Mouse (Mus musculus) layer of hippocampus, adult 2 months (tissue): ENCODE data around the gene Prss2. TPM values are rescaled to one million over a fixed set of nuclear protein-coding genes. Genes with fewer than 3 reads are reported as not detected.

Experiments
- DNase-seq, 2 experiments: peaks; one replicate each; pipeline ENCODE4 v3.0.0; 2022; ENCODE audit warnings: low spot score in 2 of 2
- H3K27ac ChIP-seq: fragments of 200-600 bp; 2 replicates; pipeline ENCODE4 v1.8.1; 2022
- H3K4me3 ChIP-seq: fragments of 200-600 bp; 2 replicates; pipeline ENCODE4 v1.8.1; 2022; ENCODE audit warnings: mild to moderate bottlenecking
- CTCF ChIP-seq: fragments of 200-600 bp; conservative IDR thresholded peaks from 2 replicates; pipeline ENCODE4 v1.8.1; 2022; ENCODE audit warnings: antibody characterized with exemption, mild to moderate bottlenecking, moderate library complexity
- total RNA-seq, 2 experiments: library from RNA; stranded (reverse); gene quantifications; 2 replicates each; pipeline ENCODE4 v1.2.3; 2021

Prss2 gene
- total RNA-seq, 2 experiments from 2014 or later: not detected

DNA sequence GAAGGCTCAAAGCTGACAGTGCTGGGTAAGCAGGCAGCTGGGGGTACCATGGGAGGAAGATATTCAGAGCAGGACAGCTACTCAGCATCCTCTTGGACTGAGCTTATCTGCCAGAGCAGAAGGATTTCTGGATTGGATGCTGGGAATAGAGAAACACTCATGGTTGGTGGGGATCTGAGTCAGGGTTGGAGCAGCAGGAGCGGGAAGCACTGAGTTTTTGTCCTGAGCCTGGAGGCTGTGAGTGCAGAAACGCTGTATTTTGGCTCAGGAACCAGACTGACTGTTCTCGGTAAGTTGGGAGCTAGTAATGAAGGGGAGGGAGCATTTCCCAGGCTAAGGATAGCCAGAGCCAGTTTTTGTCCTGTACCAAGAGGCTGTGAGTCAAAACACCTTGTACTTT, 21.4 kb downstream of the Prss2 start:
- Histone ChIP-seq H3K4me3 (peak overlapping the region; percentile 41), H3K27ac (no peak overlapping the region)
- no peak for TF ChIP-seq CTCF
- no peak for DNase-seq

DNA sequence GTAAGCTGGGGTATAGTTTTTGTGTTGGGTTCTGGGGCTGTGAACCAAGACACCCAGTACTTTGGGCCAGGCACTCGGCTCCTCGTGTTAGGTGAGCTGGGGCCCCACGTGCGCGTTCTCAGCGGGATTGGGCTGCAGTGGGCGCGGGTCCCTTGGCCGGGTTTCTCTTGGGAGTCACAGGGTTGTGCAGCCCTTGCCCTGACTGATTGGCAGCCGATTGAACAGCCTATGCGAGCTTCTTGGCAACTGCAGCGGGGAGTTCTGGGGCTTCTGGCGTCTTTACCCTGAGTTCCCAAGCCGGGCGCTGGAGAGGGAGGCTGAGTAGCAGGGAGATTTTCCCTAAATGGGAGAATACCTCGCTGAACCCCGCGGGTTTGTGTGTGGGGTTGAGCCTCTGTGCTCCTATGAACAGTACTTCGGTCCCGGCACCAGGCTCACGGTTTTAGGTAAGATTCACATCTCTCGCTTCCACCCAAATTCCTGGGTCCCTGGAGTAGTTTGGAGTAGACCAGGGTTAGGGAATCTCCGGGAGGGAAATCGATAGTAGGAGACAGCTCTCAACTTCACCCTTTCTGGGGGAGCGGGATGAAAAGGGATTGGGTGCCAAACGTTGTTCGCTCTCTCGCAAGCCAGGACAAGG, 21.9 kb downstream of the Prss2 start:
- DNase-seq: no peak
- no peak for TF ChIP-seq CTCF
- H3K4me3 ChIP-seq: peak overlapping the region; percentile 41
- H3K27ac ChIP-seq: no peak overlapping the region

DNA sequence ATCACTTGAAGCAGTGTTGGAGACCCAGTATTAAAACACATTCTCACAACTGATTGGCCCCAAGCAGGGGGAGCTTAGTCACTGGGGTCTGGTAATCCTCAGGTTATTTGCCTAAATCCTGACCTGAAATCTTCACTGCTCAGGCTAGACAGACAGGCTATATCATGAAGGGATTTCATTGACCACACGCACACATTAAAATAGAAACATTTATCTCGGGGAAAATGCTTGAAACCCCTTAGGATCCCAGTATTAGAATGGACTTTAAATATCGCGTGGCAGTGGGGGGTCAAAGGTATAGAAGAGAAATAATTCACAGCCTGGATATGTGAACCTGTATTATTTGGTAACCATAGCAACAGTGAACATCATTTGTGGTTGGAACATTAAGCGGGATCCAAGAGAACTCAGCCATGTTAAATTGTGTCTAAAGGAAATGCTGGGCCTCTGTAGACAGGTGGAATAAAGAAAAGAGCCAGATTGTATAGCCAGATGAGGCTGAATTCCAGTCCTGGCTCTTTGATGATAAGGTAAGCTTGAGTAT, 22.9 kb downstream of the Prss2 start:
- no peak for DNase-seq
- TF ChIP-seq CTCF: no peak
- Histone ChIP-seq H3K4me3 (no peak overlapping the region), H3K27ac (no peak overlapping the region)

DNA sequence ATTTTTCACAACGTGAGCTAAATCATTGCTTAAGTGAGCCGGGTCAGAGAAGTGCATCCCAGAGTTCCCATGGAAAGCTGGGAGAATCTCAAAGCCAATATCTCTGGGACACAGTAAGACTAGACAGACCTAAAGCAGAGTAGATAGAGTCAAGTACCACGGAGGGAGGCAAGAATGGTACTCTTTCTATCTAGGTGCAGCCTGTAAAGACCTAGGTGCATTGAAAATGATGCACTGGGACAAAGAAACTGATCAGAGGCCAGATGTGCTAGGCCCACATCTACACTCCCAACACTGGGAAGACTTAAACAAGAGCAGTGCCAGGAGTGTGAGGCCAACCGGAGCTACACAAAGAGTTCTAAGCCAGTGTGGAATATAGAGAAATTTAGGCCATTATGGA, 23.7 kb downstream of the Prss2 start:
- no peak for TF ChIP-seq CTCF
- no peak for DNase-seq
- Histone ChIP-seq H3K27ac (no peak overlapping the region), H3K4me3 (no peak overlapping the region)

DNA sequence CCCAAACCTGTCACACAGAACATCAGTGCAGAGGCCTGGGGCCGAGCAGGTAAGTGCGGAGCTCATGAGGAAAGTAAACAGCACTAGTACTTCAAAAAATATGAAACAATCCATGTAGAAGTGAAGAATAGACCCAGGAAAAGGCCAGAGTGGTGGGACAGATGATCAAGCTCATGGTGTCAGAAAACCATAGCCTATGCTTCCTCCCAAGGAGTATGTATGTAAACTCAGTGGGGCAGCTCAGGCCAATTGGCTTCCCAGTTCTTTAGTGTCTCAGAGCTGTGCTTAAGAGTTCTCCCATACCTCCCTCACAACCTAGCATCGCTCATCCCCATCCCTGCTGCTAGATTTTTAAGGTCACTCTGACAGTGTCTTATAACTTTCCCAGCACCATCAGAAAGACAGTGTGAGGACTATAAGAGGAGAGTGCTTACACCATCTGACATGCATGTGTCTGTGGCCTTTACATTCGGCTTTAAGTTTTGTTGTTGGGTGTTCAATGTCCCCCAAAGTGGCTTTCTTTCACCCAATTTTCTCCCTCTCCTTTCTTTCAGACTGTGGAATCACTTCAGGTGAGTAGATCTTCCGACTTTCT, 25.6 kb downstream of the Prss2 start:
- no peak for DNase-seq
- no peak overlapping the region for H3K4me3 ChIP-seq
- H3K27ac ChIP-seq: no peak overlapping the region
- no peak for TF ChIP-seq CTCF

DNA sequence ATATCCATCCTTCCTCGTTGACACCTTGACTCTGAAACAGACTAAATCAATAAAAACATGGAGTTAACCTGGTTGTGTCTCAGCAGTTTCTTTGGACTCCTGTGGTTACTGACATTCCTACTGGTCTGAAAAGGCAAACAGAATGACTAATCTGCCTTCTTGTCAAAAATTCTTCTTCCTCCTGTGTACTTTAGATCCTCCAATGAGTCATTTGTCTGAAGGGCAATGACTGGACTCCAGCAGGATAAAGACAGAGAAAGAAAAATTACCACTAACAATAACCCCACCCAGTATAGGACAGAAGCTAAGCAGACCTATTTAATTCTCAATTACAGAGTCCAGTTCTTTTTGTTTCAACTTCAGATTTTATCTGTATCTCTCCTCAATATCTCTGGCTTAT, 26.7 kb downstream of the Prss2 start:
- Histone ChIP-seq H3K4me3 (no peak overlapping the region), H3K27ac (no peak overlapping the region)
- TF ChIP-seq CTCF: no peak
- no peak for DNase-seq

DNA sequence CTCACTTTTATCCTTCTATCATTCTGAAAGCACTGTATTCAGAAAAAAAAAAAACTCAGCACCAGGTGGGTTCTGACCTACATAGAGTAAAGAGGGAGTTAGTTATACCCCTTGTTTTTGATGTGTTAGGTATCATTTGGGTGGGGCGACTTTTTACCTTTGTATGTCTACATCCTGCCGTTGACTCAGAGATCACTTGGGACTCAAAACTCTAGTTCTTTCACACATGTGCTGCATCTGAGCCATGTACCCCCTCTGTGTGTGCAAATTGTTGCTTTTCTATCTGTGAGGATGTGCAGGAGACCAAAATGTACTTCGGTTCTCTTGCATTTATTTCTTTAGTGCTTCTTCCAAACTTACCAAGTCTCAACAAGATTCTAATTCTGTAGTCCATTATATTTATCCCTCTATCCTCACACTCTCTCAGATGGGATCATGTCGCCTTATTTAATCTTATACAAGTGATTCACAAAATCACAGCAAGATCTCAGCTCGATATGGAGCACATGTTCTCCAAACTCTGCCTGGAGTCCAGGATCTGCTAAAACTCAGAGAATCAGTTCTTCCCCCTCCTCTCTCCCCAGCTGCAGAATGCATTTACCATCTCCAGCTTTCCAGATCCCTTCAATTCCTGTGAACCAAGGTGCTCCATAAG, 31.9 kb downstream of the Prss2 start:
- no peak for TF ChIP-seq CTCF
- no peak overlapping the region for H3K4me3 ChIP-seq
- no peak for DNase-seq
- H3K27ac ChIP-seq: no peak overlapping the region

DNA sequence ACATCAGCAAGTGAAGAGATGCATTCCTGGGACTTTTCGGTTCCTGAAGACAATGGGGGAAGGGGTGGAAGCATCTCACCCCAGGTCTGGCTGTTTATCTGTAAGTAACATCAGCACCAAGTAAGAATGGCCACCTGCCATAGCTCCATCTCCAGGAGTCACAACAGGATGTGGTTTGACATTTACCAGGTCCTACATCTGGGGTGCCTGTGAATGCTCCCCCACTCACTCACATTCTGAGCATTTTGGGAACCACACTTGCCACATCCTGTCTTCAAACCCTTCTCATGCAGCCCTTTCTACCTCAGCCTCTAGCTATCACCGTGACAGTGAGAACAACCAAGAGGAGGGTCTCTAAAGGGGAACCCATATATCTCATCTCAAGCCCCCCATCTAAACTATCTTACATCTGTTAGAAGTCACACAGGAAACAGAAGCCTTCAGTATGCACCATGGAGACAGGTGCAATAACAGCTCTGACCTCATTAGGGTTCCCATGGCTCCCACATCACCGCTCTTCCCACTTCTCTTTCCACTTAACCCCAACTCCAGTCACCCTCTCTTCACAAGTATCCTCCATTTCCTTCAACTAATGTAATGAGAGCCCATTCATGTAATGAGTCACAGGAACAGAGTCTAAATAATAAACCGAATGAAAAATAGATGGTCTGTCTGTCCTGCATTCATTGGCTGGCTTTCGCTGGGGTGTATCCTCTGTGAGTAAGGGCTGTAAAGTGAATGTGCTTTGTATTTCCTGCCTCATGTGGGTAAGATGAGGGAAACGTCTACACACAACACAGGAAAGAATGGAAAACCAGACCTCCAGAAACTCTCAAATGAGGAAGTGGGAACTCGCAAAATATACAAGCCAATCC, 32.9 kb downstream of the Prss2 start:
- H3K4me3 ChIP-seq: no peak overlapping the region
- no peak overlapping the region for H3K27ac ChIP-seq
- no peak for TF ChIP-seq CTCF
- DNase-seq: no peak

DNA sequence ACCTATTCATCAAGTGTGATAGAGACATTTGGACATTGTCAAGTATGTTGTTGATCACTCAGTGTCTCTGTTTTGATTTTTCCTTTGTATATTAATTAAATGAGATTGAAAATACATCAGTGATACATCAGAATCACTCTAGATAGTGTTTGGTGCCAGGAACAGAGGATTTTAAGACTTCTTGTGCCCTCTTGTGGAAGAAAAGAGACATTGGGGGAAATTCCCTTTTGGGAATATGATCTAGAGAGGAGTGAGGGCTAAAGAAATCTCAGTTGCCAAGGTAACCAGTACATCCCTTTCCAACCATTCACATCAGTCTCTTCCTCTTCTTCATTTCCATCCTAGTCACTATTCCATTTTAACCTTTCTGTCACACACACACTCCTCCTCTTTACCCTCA, 34.8 kb downstream of the Prss2 start:
- H3K27ac ChIP-seq: no peak overlapping the region
- DNase-seq: peak in 1 of 2 experiments; percentile 39
- peak; percentile 76 for TF ChIP-seq CTCF
- no peak overlapping the region for H3K4me3 ChIP-seq

DNA sequence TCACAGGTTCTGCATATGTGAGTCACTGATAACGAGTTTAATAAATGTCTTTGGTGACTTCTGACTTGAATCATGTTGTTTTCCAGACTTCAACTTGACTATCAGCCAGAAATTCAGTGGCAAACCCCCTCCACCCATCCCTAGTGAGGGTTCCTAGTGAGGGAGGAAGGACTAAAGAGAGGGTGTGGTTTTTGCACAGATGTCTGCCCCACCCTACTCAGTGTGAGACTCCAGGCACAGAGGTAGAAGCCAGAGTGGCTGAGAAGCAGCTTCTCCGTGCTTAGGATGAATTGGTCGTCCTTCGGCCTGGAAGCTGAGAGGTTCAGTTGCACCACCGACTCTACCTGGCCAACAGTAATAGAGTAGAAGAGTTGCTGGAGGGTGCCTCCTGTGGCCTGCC, 35.9 kb downstream of the Prss2 start:
- DNase-seq: no peak
- no peak for TF ChIP-seq CTCF
- Histone ChIP-seq H3K27ac (no peak overlapping the region), H3K4me3 (no peak overlapping the region)

DNA sequence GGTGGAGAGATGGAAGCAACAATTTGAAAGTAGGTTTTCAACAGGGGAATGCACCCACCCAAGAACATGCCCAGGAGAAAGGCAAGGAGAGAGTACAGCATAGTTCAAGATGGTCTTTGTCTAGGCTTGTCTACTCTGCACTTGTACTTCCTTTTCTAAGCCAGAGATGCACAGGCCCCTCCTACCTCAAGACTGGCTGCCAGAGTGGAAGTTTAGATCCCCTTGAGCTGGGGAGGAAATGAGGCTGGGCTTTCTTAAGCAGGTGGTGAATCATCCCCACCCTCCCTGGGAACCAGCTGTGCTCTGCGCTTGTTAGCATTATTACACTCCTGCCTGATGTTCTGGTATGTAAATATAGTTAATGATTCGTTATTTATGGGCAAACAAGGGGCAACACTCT, 36.7 kb downstream of the Prss2 start:
- Histone ChIP-seq H3K27ac (no peak overlapping the region), H3K4me3 (no peak overlapping the region)
- no peak for DNase-seq
- TF ChIP-seq CTCF: no peak

DNA sequence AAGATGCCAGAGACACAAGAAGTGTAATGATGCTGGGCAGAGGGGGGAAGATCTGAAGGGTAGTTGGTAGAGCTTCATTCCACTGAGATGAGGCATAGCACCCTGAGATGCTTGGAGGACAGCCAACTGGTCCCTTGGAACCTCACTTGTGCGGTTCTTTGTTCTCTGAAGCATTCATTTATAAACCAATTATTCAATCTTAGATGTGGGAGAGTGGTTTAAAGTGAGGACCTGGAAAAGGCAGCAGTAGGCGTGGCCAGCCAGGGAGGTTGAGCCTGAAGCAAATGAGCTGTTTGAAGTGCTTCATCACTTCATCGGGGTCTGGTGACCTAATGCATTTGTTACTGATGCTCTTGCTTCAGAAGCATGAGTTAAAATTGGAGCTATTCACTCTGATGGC, 37.7 kb downstream of the Prss2 start:
- Histone ChIP-seq H3K4me3 (no peak overlapping the region), H3K27ac (peak overlapping the region; percentile 43; the same call in 1 of the 2 replicates)
- no peak for TF ChIP-seq CTCF
- DNase-seq: no peak

DNA sequence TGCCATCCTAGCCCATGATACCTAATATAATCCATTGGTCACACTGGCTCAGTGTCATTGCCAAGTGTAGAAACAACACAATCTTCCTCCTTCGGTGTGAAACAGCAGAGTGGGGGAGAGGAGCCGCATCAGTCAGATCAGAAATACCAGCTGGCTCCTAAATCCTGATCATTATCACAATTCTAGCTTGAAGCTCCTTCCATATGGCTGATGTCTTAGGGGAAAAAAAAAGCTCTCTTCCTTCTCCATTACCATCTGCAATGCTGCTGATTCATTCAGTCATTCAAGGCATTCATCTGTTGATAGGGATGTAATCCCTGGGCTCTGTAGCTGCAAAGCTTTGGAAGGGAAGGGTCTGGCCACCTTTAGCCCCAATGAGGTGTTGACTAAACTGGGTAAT, 38.7 kb downstream of the Prss2 start:
- H3K27ac ChIP-seq: peak overlapping the region; percentile 78
- no peak for TF ChIP-seq CTCF
- DNase-seq: peak in 1 of 2 experiments; percentile 70
- no peak overlapping the region for H3K4me3 ChIP-seq
